Mouse (Mus musculus) kidney, postnatal 4 days (tissue): ENCODE data around the gene Arhgef19.

Experiments
- DNase-seq, 2 experiments: peaks; one replicate each; pipeline ENCODE4 v3.0.0; 2021; ENCODE audit warnings: mixed read lengths in 2 of 2

Gene Arhgef19

GRCm38 (mm10) chr4:141238492-141239387 lies 559 bp upstream of the Arhgef19 start:
- DNase-seq, result no peak

GRCm38 (mm10) chr4:141240617-141241016 lies 1.3 kb downstream of the Arhgef19 start:
- DNase-seq, result peak; percentile 65 to 78

GRCm38 (mm10) chr4:141241861-141242260 lies 2.6 kb downstream of the Arhgef19 start:
- DNase-seq, result no peak

- peak; percentile 64 to 75 for DNase-seq
These were observed 3.4 kb downstream of the Arhgef19 start for GRCm38 (mm10) chr4:141242651-141243241.

DNA sequence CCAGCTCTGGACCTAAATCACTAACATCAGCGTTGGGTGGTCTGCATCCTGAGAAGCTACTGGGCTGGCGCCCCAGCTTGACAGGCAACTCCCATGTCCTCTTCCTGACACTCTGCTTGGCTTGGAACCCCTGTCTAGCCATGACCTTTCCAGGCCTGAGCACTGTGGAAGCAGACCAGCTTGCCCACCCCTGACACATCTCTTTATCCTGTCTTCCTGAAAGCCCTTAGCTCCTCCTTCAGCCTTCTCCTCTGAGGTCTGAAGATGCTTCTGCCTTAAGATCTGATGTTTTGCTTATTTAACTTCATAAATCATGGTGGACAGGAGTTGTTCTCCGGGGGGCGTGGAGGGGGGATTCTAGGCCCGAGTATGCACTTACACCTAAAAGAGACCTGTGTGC lies 4.3 kb downstream of the Arhgef19 start:
- DNase-seq, result no peak

- DNase-seq, result no peak
These were observed 5.1 kb downstream of the Arhgef19 start for GRCm38 (mm10) chr4:141244401-141244800.

DNA sequence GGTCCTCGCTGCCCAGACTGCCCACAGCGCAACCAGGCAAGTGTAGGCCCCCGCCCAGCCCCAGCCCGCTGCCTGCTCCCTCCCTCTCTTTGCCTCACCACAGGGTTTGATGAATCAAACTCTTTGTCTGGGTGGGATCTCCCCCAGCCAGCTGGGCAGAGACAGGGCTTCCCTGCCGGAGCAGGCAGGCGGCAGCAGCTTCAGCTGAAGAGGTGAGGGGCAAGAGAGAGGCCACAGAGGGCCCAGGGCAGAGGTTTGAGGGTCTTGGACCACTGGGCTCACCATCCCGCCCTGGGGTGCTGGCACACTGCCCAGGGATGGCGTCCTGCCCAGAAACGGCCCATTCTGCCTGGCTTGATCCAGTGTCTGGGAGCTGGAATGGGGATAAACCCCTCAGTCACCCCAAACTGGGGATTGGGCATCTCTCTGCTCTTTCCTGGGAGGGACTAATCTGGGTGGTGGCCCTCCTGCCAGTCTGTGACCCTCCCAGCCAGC lies 5.7 kb downstream of the Arhgef19 start:
- DNase-seq, result peak; percentile 75 to 79

GRCm38 (mm10) chr4:141246089-141246997 lies 7.0 kb downstream of the Arhgef19 start:
- no peak for DNase-seq

DNA sequence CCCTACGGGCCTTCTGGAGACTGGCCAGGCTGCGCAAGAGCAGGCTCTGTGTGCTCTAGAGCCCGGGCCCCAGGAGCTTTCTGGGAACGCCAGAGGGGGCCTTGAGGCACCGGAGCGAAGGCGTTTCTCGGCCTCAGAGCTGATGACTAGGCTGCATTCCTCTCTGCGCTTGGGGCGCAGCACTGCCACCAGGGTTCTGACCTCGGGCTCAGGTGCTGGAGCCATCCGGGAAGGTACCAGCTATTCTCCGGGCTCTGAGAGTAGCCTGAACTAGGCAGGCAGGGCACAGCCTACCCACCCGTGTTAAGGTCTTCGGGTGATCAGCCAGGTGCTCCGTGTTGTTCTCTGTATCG lies 7.7 kb downstream of the Arhgef19 start:
- DNase-seq, result peak in 1 of 2 experiments; percentile 38

- peak; percentile 61 to 73 for DNase-seq
These were observed 8.7 kb downstream of the Arhgef19 start for GRCm38 (mm10) chr4:141247776-141248613.

GRCm38 (mm10) chr4:141248614-141248978 lies 9.3 kb downstream of the Arhgef19 start:
- peak in 1 of 2 experiments; percentile 47 for DNase-seq

GRCm38 (mm10) chr4:141249383-141249782 lies 10.1 kb downstream of the Arhgef19 start:
- DNase-seq, result no peak

DNA sequence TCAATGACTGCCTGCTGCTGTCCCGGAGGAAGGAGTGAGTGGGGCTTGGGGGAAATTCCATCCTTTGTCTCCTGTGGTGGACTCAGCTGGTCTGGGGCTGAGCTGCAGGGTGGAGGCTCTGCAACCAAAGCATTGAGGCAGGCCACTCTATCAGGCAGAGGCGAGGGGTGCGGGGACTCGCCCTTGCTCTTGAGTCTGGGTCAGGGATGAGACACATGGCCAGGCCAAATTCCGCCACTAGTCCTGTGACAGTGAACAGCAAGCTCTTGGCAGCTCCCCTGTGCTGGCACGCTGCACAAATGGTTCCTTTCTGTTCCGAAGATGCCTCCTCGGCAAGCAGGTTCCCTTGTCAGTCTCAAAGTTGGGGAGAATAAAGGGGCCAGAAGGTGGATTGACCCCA lies 11.8 kb downstream of the Arhgef19 start:
- DNase-seq, result no peak

DNA sequence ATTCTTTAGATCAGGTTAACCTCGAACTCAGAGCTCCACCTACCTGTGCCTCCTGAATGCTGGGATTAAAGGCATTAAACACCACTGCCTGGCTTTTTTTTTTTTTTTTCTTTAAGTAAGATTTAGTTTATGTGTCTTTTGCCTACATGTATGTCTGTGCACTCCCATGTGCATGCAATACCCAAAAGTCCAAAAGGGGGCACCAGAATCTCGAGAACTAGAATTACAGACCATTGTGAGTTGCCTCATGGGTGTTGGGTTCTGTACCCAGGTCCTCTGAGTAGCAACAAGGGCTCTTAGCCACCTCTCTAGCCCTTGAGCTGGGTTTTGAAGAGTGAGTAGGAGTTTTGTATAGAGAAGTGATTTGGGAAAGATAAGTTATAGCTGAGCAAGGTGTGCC lies 13.3 kb downstream of the Arhgef19 start:
- DNase-seq, result no peak

GRCm38 (mm10) chr4:141254234-141254633 lies 14.9 kb downstream of the Arhgef19 start:
- peak; percentile 61 to 80 for DNase-seq

DNA sequence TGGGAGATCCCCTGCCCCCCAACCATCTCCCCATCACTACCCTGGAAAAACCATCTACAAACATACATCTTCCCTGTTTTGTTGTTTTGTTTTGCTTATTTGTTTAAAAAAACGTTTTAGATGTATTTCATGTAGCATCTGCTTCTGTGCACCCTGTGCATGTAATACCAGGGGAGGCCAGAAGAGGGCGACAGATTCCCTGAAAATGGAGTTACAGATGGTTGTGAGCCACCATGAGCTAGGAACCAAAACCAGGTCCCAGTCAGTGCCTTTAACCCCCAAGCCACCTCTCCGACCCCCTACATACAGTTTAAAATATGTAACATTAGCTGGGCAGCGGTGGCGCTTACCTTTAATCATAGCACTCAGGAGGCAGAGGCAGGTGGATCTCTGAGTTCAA lies 18.1 kb downstream of the Arhgef19 start:
- peak; percentile 39 to 48 for DNase-seq

GRCm38 (mm10) chr4:141259413-141259812 lies 20.1 kb downstream of the Arhgef19 start:
- DNase-seq, result no peak

- peak in 1 of 2 experiments; percentile 48 for DNase-seq
These were observed 20.9 kb downstream of the Arhgef19 start for GRCm38 (mm10) chr4:141260007-141260723.

DNA sequence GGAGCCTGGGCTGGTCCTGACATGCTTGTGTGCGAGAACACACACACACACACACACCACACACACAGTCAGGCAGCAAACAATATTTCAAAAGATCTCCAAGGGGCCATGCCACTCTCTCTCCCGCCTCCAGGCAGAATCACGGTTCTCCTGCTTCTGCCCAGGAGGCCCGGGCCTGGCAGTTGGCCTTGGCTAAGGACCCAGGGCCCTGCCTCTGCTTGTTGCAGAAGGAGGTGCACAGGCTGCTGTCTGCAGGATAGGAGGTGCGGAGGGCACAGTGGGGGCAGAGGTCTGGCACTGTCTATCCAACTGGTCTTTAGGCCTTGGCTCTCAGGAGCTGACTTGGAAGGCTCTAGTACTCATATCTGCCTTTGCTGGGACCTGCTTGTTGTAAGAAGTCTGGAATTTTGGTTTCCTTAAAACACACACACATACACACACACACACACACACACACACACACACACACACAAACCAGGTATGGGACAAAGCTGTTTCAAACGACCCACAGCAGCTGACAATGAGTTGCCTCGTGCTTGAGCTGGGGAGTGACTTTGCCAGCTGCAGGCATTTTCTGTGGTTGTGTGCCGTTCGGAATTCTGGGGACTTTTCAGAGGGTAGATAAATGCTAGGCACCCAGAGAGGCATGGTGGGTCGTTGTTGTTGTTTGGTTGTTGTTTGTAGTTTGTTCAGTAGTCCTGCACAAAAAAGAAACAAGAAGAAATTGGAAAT lies 23.8 kb downstream of the Arhgef19 start:
- no peak for DNase-seq

DNA sequence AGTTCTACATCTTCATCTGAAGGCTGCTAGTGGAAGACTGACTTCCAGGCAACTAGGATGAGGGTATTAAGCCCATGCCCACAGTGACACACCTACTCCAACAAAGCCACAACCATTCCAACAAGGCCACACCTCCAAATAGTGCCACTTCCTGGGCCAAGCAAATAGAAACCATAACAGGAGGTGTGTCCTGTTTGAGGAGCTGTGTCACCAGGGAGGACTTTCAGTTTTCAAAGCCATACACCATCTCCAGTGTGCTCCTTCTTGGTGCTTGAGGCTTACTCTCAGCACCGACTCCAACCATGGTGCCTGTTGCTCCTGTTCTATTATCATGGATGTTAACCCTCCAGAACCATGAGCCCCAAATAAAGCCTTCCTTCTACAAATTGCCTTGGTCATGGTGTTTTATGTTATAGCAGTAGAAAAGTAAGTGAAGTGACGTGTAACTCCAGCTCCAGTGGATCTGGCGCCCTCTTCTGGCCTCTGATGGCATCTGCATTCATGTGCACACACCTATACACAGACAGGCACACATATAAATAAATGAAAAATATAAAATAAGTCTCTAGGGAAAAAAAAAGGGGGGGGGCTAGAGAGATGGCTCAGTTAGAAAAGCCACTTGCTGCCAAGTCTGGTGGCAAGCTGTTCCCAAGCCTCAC lies 26.8 kb downstream of the Arhgef19 start:
- no peak for DNase-seq
